Mouse (Mus musculus) brain, embryonic 14.5 days (tissue): ENCODE data around the gene Coq5.

Experiments
- CTCF ChIP-seq: fragments of 200-500 bp; IDR thresholded peaks from 2 replicates; pipeline ENCODE4 v1.5.1; 2012; ENCODE audit warnings: inconsistent platforms, mild to moderate bottlenecking, moderate library complexity, borderline replicate concordance; ENCODE audit not compliant: insufficient read depth, insufficient read length; ENCODE audit errors: extremely low read depth
- POLR2A ChIP-seq: fragments of 200-500 bp; IDR thresholded peaks from 2 replicates; pipeline ENCODE4 v1.6.1; 2012; ENCODE audit warnings: mild to moderate bottlenecking, inconsistent platforms, borderline replicate concordance; ENCODE audit not compliant: poor library complexity, insufficient read depth, insufficient read length, severe bottlenecking; ENCODE audit errors: extremely low read depth

- TF ChIP-seq CTCF (no peak), POLR2A (no peak)
Observed at GRCm38 (mm10) chr5:115230830-115231551, 48.5 kb upstream of the Coq5 start.
